Mouse (Mus musculus): Measurements from ENCODE around the gene Ascc1. TPM values are rescaled to one million over a fixed set of nuclear protein-coding genes. Genes with fewer than 3 reads are reported as not detected.
A peak's percentile ranks its signal among the peaks of the same experiment; 100 is the strongest.

The Ascc1 gene
- polyA plus RNA-seq, 1 experiment from 2014 or later = 35.8 TPM

DNA sequence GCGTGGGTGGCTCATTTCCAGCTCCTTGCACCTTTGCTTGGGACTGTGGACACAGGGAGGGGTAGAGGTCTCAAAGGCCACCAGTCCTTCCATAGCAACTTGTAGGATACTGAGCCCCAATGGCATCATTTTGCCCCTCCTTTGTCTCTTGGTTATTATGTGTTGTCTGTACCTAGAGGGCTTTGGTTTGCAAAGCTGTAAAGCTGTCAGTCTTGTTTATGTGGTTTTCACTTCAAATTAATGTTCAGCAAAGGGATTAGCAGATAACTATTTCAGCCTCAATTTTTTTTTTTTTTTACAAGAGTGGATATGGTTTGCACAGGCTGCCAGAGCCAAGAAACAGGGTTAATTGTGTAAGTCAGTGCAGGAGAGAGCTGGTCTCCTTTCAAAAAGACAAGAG lies 93.7 kb downstream of the Ascc1 start:
- 67% methylated on average over 1 of the region's 1 CpGs for WGBS

GRCm38 (mm10) chr10:60097146-60097545 lies 94.5 kb downstream of the Ascc1 start:
- DNase-seq (ENCODE audit: low spot score) = no peak
- Histone ChIP-seq H3K4me1 (replicated peaks) (0 out of 2 replicates have a peak, but pooled peaks cover 5% of the 10 kb centered on the region), H3K36me3 (0 out of 2 replicates have a peak, but pooled peaks cover 8% of the 10 kb centered on the region), H3K4me3 (no peak overlapping the region), H3K27me3 (ENCODE audit: insufficient read depth, poor library complexity, severe bottlenecking) (peaks cover 3% of the 10 kb centered on the region; the same call in 1 of the 2 replicates), H3K27ac (no peak overlapping the region), H3K9me3 (no peaks in the 10 kb centered on the region)
- 89% methylated on average over 9 of the region's 9 CpGs for WGBS

More for the DNA sequence above, 93.7 kb downstream of the Ascc1 start:
- H3K27me3 ChIP-seq (ENCODE audit: insufficient read depth, poor library complexity, severe bottlenecking) = peaks cover 3% of the 10 kb centered on the region; the same call in 1 of the 2 replicates
- H3K36me3 ChIP-seq = 0 out of 2 replicates have a peak, but pooled peaks cover 8% of the 10 kb centered on the region
- no peak overlapping the region for H3K4me3 ChIP-seq
- H3K9me3 ChIP-seq = no peaks in the 10 kb centered on the region
- no peak overlapping the region for H3K27ac ChIP-seq
- no peak for DNase-seq (ENCODE audit: low spot score)
- H3K4me1 ChIP-seq (replicated peaks) = peaks cover 8% of the 10 kb centered on the region; the same call in 1 of the 2 replicates

GRCm38 (mm10) chr10:60097774-60098173 lies 95.2 kb downstream of the Ascc1 start:
- Histone ChIP-seq H3K4me1 (replicated peaks) (0 out of 2 replicates have a peak, but pooled peaks cover 5% of the 10 kb centered on the region), H3K36me3 (0 out of 2 replicates have a peak, but pooled peaks cover 8% of the 10 kb centered on the region), H3K27ac (no peak overlapping the region), H3K9me3 (no peaks in the 10 kb centered on the region), H3K27me3 (ENCODE audit: insufficient read depth, poor library complexity, severe bottlenecking) (peaks cover 3% of the 10 kb centered on the region; the same call in 1 of the 2 replicates), H3K4me3 (no peak overlapping the region)
- WGBS = 89% methylated on average over 5 of the region's 5 CpGs
- DNase-seq (ENCODE audit: low spot score) = no peak

DNA sequence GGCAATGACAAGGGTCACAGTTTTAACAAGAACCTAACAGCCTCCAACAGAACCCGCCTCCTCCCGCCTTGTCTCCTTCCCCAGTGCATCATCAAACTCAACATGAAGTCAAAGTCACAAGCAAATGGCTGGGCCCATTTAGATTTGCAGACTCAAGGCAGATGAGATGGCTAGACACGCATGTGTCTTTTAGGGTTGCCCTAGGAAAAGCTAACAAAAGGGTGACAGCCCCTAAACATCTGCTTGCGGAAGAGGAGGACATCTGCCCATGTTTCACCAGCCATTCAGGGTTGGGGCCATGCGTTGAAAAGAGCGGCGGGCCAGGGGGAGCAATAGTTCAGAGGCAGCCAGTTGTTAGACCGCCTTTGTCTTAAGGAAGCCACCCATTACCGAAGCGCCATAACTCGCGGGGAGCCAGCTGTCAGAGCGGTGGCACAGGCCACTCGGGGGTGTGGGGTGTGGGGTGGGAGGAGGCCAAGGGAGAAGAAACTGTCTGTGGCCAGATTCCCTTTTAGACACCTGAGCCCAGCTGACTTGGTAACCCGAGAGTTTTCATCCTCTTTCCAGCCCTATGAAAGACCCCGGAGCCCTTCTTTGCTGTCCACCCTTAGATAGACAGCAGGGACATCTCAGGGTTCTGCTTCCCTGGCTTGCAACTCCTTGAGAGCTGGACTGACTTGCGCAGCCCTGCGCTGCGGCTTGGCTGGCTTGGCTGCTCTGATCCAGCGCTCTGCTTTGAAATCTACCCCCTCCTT lies 103.0 kb downstream of the Ascc1 start:
- peak; percentile 50 for DNase-seq (ENCODE audit: low spot score)
- peaks cover 66% of the 10 kb centered on the region for H3K27me3 ChIP-seq (ENCODE audit: insufficient read depth, poor library complexity, severe bottlenecking)

GRCm38 (mm10) chr10:60106146-60106530 lies 103.5 kb downstream of the Ascc1 start, which contains the start of gene Spock2:
TSS of gene Spock2 (plus strand) at chr10:60106219.
- no peaks in the 10 kb centered on the region for H3K36me3 ChIP-seq
- peak within 1 kb of the TSS; percentile 89 for H3K27ac ChIP-seq
- H3K4me3 ChIP-seq = peak within 1 kb of the TSS; percentile 71
- H3K4me1 ChIP-seq (replicated peaks) = peaks cover 49% of the 10 kb centered on the region
- under 1% methylated on average over 22 of the region's 22 CpGs for WGBS
- DNase-seq (ENCODE audit: low spot score) = no peak
- H3K27me3 ChIP-seq (ENCODE audit: insufficient read depth, poor library complexity, severe bottlenecking) = peaks cover 71% of the 10 kb centered on the region
- H3K9me3 ChIP-seq = no peaks in the 10 kb centered on the region

More for the DNA sequence above, 103.0 kb downstream of the Ascc1 start:
- H3K4me1 ChIP-seq (replicated peaks) = peaks cover 49% of the 10 kb centered on the region
- WGBS = 12% methylated on average over 20 of the region's 20 CpGs
- no peaks in the 10 kb centered on the region for H3K9me3 ChIP-seq
- peak overlapping the region; percentile 71 for H3K4me3 ChIP-seq
- peak overlapping the region; percentile 89 for H3K27ac ChIP-seq
- no peaks in the 10 kb centered on the region for H3K36me3 ChIP-seq

GRCm38 (mm10) chr10:60106531-60107186 lies 104.1 kb downstream of the Ascc1 start:
- Histone ChIP-seq H3K27ac (peak overlapping the region; percentile 89), H3K36me3 (no peaks in the 10 kb centered on the region), H3K4me1 (replicated peaks) (peaks cover 49% of the 10 kb centered on the region), H3K27me3 (ENCODE audit: insufficient read depth, poor library complexity, severe bottlenecking) (peaks cover 75% of the 10 kb centered on the region), H3K9me3 (no peaks in the 10 kb centered on the region), H3K4me3 (peak overlapping the region; percentile 71)
- WGBS = under 1% methylated on average over 57 of the region's 57 CpGs
- peak; percentile 76 for DNase-seq (ENCODE audit: low spot score)

- WGBS = under 1% methylated on average over 28 of the region's 28 CpGs
- Histone ChIP-seq H3K4me1 (replicated peaks) (peaks cover 49% of the 10 kb centered on the region), H3K27me3 (ENCODE audit: insufficient read depth, poor library complexity, severe bottlenecking) (peaks cover 75% of the 10 kb centered on the region), H3K4me3 (peak overlapping the region; percentile 71), H3K27ac (peak overlapping the region; percentile 89), H3K36me3 (no peaks in the 10 kb centered on the region), H3K9me3 (no peaks in the 10 kb centered on the region)
- no peak for DNase-seq (ENCODE audit: low spot score)
Observed at GRCm38 (mm10) chr10:60107448-60107847, 104.8 kb downstream of the Ascc1 start.

- peak overlapping the region; percentile 71; the same call in 1 of the 2 replicates for H3K4me3 ChIP-seq
- H3K27me3 ChIP-seq (ENCODE audit: insufficient read depth, poor library complexity, severe bottlenecking) = peaks cover 75% of the 10 kb centered on the region
- peaks cover 49% of the 10 kb centered on the region for H3K4me1 ChIP-seq (replicated peaks)
- no peaks in the 10 kb centered on the region for H3K36me3 ChIP-seq
- DNase-seq (ENCODE audit: low spot score) = no peak
- H3K27ac ChIP-seq = 0 out of 2 replicates have a peak overlapping the region, but pooled peaks have one; percentile 40
- no peaks in the 10 kb centered on the region for H3K9me3 ChIP-seq
- WGBS = 34% methylated on average over 16 of the region's 17 CpGs
Observed at GRCm38 (mm10) chr10:60108321-60109111, 105.9 kb downstream of the Ascc1 start.

- Histone ChIP-seq H3K4me3 (0 out of 2 replicates have a peak overlapping the region, but pooled peaks have one; percentile 0), H3K27ac (no peak overlapping the region), H3K4me1 (replicated peaks) (peaks cover 47% of the 10 kb centered on the region), H3K27me3 (ENCODE audit: insufficient read depth, poor library complexity, severe bottlenecking) (peaks cover 71% of the 10 kb centered on the region), H3K9me3 (no peaks in the 10 kb centered on the region), H3K36me3 (0 out of 2 replicates have a peak, but pooled peaks cover 6% of the 10 kb centered on the region)
- WGBS = 81% methylated on average over 8 of the region's 8 CpGs
- no peak for DNase-seq (ENCODE audit: low spot score)
Observed at GRCm38 (mm10) chr10:60109336-60109735, 106.7 kb downstream of the Ascc1 start.

GRCm38 (mm10) chr10:60109989-60110388 lies 107.4 kb downstream of the Ascc1 start:
- Histone ChIP-seq H3K27me3 (ENCODE audit: insufficient read depth, poor library complexity, severe bottlenecking) (peaks cover 64% of the 10 kb centered on the region), H3K27ac (no peak overlapping the region), H3K4me1 (replicated peaks) (peaks cover 44% of the 10 kb centered on the region), H3K4me3 (no peak overlapping the region), H3K9me3 (no peaks in the 10 kb centered on the region), H3K36me3 (0 out of 2 replicates have a peak, but pooled peaks cover 6% of the 10 kb centered on the region)
- DNase-seq (ENCODE audit: low spot score) = no peak
- 84% methylated on average over 8 of the region's 8 CpGs for WGBS

GRCm38 (mm10) chr10:60110908-60111475 lies 108.4 kb downstream of the Ascc1 start:
- Histone ChIP-seq H3K4me1 (replicated peaks) (peaks cover 45% of the 10 kb centered on the region), H3K9me3 (no peaks in the 10 kb centered on the region), H3K27ac (no peak overlapping the region), H3K36me3 (0 out of 2 replicates have a peak, but pooled peaks cover 6% of the 10 kb centered on the region), H3K4me3 (no peak overlapping the region), H3K27me3 (ENCODE audit: insufficient read depth, poor library complexity, severe bottlenecking) (peaks cover 54% of the 10 kb centered on the region)
- no peak for DNase-seq (ENCODE audit: low spot score)
- 90% methylated on average over 10 of the region's 10 CpGs for WGBS

Data from hindbrain, embryonic 10.5 days (tissue).